Mouse (Mus musculus): ENCODE results near the gene Fam205c.

The Fam205c gene

GRCm38 (mm10) chr4:42874134-42874533 lies at the start of gene Fam205c:
Fam205c (minus strand) TSS chr4:42874234.
- no peak for DNase-seq

DNA sequence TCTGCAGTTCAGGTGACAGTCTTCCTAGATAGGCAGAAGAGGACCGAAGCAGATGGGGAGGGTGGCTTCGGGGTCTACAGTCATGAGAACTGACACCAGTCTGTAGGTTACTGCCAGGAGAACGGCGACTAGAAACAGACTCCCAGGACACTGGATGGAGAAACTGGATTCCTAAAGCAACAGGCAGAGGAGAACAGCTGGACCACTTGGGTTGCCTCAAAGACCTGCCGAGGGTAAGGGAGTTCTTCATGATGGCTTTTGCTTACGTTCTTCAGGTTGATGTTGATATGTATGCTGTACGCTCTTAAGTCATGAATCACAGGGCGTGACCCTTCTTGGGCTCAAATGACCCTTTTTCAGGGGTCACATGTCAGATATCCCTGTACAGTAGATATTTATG lies 48.4 kb upstream of the Fam205c start:
- no peak for DNase-seq

DNA sequence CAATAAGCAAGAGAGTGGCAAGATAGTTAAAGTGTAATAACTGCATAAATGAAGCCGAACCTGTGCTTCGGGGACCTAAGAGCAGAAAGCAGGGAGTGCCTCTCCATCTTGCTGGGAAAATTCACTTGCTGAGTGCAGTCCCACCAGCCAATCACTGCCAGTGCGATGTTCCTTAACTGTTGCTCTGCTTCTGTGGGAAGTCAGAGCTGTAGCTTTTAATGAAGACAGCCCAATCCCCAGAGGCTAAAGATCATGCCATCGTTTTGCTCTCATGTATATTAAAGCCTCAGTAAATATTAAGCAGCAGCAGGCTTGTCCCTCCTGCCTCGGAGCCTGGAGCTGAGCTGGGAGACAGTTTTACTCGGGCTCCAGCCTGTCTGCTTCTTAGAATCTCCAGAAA lies 48.0 kb upstream of the Fam205c start:
- no peak for DNase-seq

- no peak for DNase-seq
Observed at GRCm38 (mm10) chr4:42921536-42921935, 47.5 kb upstream of the Fam205c start.

DNA sequence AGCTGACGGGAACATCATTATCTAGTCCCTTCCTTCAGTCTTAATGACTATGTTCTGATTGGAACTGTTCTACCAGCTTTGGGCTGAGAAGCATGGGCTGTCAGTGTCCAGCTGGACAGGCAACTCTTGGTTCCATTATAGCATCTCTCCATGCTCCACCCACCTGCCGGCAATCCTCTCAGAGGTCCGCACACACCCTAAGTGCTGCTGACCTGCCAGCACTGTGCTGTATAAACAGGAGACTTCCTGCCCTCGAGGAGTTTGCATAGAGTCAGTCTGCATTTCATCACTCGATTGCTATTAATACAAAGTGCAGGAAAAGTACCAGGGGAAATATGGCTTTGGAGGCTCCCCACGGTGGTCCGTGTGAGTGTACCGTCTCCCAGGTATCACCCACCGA lies 46.7 kb upstream of the Fam205c start:
- DNase-seq = no peak

DNA sequence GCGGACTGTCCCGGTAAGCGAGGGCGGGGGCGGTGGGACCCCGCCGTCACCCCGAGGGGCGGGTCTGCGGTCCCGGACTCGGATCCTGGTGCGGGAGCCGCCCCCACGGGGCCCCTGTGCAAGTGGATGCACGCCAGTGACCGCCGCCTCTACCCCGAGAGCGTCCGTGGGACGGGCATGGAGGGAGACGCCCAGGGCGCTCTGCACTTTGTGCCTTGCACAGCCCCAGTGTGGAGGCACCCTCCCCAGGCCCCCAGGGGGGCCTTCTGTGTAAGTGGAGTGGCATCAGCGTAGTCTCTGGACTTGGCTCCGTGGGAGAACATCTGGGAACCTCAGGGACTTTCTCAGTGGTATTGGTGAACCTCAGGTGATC lies 43.4 kb upstream of the Fam205c start:
- peak; percentile 15 for DNase-seq

- peak; percentile 26 for DNase-seq
Observed at GRCm38 (mm10) chr4:42916617-42917401, 42.8 kb upstream of the Fam205c start, which contains the start of gene Phf24. Phf24 (plus strand) TSS chr4:42916660.

DNA sequence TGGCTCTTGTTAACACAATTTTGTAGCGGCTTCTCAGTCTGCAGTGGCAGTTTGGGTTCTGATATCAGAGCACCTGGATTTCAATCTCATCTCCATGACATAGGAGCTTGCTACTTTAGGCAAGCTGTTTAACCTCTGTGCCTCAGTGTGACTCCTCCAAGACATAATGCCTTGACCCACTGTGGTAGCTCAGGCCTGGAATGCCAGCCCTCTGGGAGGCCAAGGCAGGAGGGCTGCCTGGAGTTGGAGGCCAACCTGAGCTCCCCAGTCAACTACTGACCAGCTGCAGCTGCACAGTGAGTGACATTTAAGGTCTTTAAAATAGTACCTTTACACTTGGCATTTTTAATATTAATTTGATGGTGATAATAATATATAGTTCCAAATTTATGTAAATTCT lies 41.9 kb upstream of the Fam205c start:
- no peak for DNase-seq

DNA sequence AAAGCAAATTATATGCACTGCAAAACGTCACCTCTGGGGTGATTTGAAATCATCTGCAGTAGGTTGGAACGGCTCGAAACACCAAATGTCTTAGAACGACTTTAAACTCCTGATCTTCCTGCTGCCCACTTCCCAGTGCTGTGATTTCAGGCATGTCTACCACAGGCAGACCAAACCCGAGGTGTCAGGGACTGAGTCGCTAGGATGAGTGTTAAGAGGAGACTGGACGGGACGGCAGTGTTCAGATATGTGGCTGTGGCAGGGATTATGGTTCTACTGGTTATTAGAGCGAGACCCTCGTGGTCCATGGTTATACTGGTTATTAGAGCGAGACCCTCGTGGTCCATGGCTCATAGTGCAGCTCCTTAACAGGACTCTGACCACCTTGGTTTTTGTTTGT lies 41.3 kb upstream of the Fam205c start:
- DNase-seq = no peak

DNA sequence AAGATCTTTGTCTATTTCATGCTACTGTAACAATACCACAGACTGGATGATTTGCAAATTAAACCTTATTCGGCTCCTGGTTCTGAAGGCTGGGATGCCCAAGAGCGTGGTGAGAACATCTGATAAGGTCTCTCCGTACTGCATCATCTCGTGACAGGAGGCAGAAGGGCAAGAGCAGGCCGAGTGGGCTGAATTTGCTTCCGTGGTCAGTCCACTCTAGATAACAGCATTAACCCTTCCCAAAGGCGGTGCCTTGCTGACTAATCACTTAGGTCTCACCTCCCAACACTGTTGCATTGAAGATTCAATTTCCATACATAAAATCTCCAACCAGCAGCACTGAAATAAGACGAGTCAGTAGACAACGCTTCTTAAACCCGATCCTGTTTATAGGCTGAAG lies 39.4 kb upstream of the Fam205c start:
- no peak for DNase-seq

DNA sequence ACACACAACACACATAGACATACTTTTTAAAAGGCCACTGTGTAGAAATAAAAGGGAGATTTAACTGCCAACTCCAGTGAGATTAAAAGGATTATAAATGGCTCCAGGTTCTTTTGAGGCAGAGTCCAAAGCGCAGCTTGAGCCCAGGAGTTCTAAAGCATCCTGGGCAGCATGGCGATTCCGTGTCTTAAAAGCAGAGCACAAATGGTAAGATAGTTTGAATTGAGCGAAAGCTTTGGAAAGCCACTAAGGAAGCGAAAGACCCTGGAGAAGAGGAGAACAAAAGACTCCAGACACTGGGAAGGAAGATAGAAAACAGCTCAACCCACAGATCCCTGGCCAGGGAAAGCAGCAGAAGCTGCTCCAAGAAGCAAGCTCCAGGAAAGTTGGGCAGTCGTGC lies 30.9 kb upstream of the Fam205c start:
- no peak for DNase-seq

DNA sequence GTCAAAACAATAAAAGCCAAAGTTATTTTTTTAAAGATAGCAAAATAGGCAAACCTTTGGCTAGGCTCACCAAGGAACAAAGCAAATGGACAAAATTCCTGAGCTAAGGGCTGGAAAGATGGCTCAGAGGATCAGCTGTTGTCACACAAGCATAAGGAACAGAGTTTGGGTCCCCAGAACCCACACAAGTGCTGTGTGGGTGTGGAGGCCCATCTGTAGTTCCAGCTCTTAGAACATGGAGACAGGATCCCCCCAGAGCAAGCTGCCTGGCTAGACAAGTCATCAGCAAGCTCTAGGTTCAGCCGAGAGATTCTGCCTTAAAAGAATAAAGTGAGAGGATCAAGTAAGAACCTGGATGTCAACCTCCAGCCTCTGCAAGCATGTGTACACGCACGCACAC lies 30.5 kb upstream of the Fam205c start:
- DNase-seq = no peak

DNA sequence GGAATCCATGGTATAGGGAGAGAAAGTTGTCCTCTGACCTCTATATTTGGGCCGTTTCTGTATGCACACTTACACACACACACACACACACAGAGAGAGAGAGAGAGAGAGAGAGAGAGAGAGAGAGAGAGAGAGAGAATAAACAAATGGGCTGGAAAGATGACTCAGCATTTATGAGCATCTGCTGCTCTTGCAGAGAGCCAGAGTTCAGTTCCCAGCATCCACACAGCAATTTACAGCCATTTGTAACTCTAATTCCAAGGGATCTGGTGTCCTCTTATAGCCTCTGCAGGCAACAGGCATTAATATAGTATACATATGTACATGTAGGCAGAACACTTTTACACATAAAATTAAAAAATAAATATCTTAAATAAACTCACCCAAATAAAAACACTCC lies 29.9 kb upstream of the Fam205c start:
- no peak for DNase-seq

DNA sequence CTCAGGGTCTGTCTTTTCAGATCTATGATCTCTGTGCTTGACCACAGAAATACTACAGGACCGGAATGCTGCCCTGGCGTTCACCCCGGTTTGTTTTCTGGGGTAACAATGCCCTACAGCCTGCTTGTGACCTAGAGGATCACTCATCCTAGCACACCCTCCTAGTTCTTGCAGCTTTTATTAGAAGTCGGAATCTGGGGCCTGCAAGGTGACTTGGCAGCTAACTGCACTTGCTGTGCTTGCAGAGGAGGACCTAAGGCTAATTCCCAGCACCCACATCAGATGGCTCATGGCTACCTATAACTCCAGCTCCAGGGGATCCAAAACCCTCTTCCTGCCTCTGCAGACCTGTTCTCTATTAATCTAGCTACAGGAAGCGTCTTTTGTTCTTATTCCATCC lies 28.7 kb upstream of the Fam205c start:
- DNase-seq = peak; percentile 15

DNA sequence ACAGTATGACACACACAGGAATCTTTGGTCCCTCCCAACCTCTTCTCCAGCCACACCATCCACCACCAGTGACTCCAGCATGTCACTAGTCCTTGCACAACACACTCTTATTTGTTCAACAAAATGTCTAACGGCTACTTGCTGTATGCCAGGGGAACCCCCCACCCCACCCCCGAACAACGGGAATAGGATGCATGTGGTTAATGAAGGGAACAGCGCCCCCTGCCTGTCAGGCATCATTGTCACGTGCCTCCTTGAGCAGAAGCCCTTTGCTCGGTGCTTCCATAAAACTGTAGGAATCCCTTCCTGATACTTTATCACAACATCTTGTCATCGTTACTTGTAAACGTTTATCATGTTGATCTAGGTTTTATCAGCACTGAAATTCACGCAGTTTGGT lies 28.1 kb upstream of the Fam205c start:
- DNase-seq = no peak

DNA sequence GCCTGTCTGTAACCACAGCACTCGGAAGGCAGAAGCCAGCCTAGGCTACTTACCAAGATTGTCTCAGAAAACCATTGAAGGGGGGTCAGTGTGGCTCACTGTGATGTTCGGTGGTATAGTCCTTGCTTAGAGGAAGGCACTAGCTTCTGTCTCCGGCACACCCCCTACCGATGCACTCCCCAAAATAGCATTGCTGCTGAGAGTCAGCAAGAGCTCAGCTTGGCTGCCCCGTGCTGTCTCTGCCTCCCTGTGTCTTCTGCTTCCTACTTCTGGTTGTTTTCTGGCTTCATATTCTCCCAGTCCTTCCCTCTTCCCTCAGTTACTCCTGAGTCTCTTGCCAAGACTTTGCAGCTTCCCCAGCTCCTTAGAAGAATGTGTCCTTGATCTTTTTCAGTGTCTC lies 26.8 kb upstream of the Fam205c start:
- no peak for DNase-seq

DNA sequence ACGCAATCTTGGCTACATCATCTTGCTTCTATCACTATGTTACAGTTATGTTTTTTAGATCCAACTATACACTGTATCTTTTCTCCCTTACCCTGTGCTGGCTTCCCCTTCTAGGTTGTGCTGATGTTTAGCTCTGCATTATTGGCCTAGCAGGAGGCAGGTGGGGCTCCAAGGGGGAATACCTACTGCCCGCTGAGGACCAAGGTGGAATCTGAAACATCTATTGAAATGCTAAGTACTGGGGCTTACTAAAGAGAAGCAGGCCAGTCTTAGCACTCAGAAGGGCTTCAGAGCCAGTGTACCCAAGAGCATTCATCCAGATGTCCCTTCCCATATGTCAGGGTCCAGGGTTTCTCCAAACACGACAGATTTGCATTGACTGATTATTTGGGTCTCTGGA lies 24.9 kb upstream of the Fam205c start:
- DNase-seq = no peak

DNA sequence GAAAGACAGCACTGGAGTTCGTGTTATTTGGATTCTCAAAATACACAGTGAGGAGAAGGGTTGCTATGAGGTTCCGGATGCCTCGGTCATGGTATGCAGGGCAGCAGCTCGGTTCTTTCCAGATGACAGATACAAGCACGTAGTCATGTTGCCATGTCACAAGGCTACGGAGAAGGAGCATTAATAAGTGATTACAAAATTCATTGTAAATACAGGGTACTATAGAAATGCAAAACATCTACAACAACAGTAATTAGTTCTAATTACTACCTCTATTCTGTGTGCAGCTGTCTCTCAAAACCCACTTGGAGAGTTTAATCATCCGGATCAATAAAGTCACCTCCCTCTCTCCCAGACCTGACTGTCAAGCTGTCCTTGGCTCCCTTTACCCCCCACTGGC lies 21.1 kb upstream of the Fam205c start:
- no peak for DNase-seq

GRCm38 (mm10) chr4:42891176-42891575 lies 17.1 kb upstream of the Fam205c start:
- DNase-seq = no peak

DNA sequence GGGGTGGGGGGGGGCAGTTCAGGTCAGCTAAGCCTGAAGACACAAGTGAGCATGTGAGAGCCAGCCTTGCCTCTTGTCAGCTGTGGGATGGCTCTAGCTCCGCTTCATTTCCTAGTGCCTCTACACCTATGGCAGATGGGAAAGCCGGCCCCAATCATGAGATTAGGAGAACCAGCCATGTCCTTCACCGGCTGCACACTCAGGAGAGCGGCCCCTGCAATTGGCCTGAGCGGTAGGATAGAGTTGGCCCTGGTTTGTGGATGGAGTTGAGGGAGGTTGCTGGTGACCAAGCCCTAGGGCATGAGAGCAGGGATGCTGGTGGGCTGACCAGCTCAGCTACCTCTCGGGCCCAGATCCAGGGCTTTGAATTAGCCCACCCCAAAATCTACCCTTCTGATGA lies 14.8 kb upstream of the Fam205c start:
- DNase-seq = no peak

DNA sequence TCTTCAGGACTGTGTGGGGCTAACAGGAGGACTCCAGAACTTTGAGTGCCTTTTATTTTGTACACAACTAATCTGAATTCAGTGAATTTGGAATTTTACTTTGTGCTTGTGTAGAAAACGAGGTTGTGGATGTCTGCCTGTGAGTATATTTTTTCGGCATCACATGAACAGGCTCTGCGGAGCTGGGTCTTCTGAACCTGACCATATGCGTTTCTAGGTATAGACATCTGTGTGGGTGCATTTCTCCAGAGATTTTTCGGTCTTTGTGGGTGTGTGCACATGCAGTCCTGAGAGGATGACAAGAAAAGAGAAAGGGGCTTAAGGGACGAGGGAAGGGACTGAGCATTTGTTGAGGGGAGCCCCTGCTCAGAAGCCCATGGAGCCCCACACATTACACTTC lies 12.9 kb upstream of the Fam205c start:
- no peak for DNase-seq

DNA sequence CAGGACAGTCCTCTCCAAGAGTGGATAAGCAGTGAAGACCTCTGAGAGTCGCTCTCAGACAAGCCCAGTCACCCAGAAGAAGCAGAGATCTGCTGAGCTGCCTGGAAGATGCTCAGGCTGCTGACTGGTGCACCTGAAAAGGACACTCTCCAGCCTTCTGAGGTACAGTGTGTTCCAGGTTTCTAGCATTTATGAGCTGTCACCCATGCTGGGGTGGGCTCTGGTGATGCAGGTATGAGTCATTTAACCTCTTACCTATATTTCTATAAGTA lies 6.6 kb upstream of the Fam205c start:
- no peak for DNase-seq

DNA sequence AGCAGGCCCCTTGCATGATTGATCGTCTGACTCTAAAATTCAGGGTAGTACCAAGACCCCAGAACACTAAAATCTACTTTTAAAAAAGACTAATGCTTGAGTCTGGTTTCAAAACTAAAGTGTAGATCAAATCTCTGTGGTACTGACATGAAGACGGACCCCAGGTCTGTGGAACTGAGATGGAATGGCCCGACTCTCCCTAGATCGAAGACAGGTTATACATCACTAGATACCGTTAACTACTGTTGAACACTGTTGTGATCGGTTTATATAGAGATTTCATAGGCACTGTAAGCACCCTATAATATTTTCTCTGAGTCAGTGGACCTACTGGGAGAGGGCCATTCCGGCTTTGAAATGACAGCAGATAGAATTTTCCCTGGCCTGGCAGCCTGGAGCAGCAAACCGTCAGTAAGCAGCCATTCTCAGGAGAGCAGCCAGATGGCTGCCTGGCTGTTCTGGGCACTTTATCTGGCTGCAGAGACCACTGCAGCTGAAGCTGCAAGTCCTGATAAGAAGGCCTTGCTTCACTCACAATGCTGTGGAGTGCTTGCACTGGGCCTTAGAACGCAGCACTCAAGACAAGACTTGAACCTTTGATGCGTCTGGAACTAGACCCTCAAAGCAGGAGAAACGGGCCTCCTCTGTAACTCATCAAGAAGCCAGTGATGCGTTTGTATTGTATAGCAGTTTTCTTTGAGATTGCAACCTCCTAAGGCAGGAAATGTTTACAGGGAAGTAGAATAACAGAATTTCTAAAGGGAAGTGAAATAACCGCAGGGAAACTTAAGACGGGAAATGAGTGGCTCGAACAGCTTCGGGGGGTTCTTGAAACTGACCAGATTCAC lies 6.0 kb upstream of the Fam205c start:
- no peak for DNase-seq

- DNase-seq = peak; percentile 3
Observed at GRCm38 (mm10) chr4:42877657-42878056, 3.6 kb upstream of the Fam205c start.

Measured in cerebellum, adult 9-10 months (tissue).